Mouse (Mus musculus): Measurements from ENCODE around the gene Ank3. TPM values are rescaled to one million over a fixed set of nuclear protein-coding genes. Genes with fewer than 3 reads are reported as not detected.
A peak's percentile ranks its signal among the peaks of the same experiment; 100 is the strongest.

The Ank3 gene
- total RNA-seq, 2 experiments from 2014 or later: not detected

- ATAC-seq (ENCODE audit: poor library complexity, severe bottlenecking): no peak
These were observed 344.0 kb downstream of the Ank3 start for GRCm38 (mm10) chr10:69742528-69742927.

- ATAC-seq (ENCODE audit: poor library complexity, severe bottlenecking): no peak
These were observed 345.6 kb downstream of the Ank3 start for GRCm38 (mm10) chr10:69744181-69744580.

- ATAC-seq (ENCODE audit: poor library complexity, severe bottlenecking): no peak
These were observed 346.3 kb downstream of the Ank3 start for GRCm38 (mm10) chr10:69744871-69745270.

GRCm38 (mm10) chr10:69746322-69746721 is 347.7 kb downstream of the Ank3 start:
- no peak for ATAC-seq (ENCODE audit: poor library complexity, severe bottlenecking)

GRCm38 (mm10) chr10:69746730-69747129 is 348.2 kb downstream of the Ank3 start:
- ATAC-seq (ENCODE audit: poor library complexity, severe bottlenecking): no peak

- no peak for ATAC-seq (ENCODE audit: poor library complexity, severe bottlenecking)
These were observed 352.8 kb downstream of the Ank3 start for GRCm38 (mm10) chr10:69751416-69751815.

GRCm38 (mm10) chr10:69753464-69753863 is 354.9 kb downstream of the Ank3 start:
- ATAC-seq (ENCODE audit: poor library complexity, severe bottlenecking): no peak

GRCm38 (mm10) chr10:69756956-69757672 is 358.5 kb downstream of the Ank3 start:
- no peak for ATAC-seq (ENCODE audit: poor library complexity, severe bottlenecking)

- no peak for ATAC-seq (ENCODE audit: poor library complexity, severe bottlenecking)
These were observed 364.4 kb downstream of the Ank3 start for GRCm38 (mm10) chr10:69762977-69763376.

- ATAC-seq (ENCODE audit: poor library complexity, severe bottlenecking): no peak
These were observed 365.8 kb downstream of the Ank3 start for GRCm38 (mm10) chr10:69764402-69764801.

GRCm38 (mm10) chr10:69777065-69777645 is 378.6 kb downstream of the Ank3 start:
- ATAC-seq (ENCODE audit: poor library complexity, severe bottlenecking): no peak

GRCm38 (mm10) chr10:69777736-69778135 is 379.2 kb downstream of the Ank3 start:
- no peak for ATAC-seq (ENCODE audit: poor library complexity, severe bottlenecking)

GRCm38 (mm10) chr10:69779246-69779645 is 380.7 kb downstream of the Ank3 start:
- no peak for ATAC-seq (ENCODE audit: poor library complexity, severe bottlenecking)

GRCm38 (mm10) chr10:69781491-69781890 is 382.9 kb downstream of the Ank3 start:
- peak; percentile 84 for ATAC-seq (ENCODE audit: poor library complexity, severe bottlenecking)

GRCm38 (mm10) chr10:69785235-69785634 is 386.7 kb downstream of the Ank3 start:
- ATAC-seq (ENCODE audit: poor library complexity, severe bottlenecking): no peak

GRCm38 (mm10) chr10:69785692-69786091 is 387.1 kb downstream of the Ank3 start:
- ATAC-seq (ENCODE audit: poor library complexity, severe bottlenecking): no peak

- ATAC-seq (ENCODE audit: poor library complexity, severe bottlenecking): no peak
These were observed 387.8 kb downstream of the Ank3 start for GRCm38 (mm10) chr10:69786220-69786993.

GRCm38 (mm10) chr10:69787379-69787778 is 388.8 kb downstream of the Ank3 start:
- ATAC-seq (ENCODE audit: poor library complexity, severe bottlenecking): no peak

GRCm38 (mm10) chr10:69790606-69791005 is 392.0 kb downstream of the Ank3 start:
- ATAC-seq (ENCODE audit: poor library complexity, severe bottlenecking): no peak

GRCm38 (mm10) chr10:69791951-69792350 is 393.4 kb downstream of the Ank3 start:
- ATAC-seq (ENCODE audit: poor library complexity, severe bottlenecking): no peak

- no peak for ATAC-seq (ENCODE audit: poor library complexity, severe bottlenecking)
These were observed 393.8 kb downstream of the Ank3 start for GRCm38 (mm10) chr10:69792400-69792799.

- peak; percentile 68 for ATAC-seq (ENCODE audit: poor library complexity, severe bottlenecking)
These were observed 394.5 kb downstream of the Ank3 start for GRCm38 (mm10) chr10:69793079-69793478.
